ENCODE assay signal across 8 mouse cellular contexts in the genomic region with DNA sequence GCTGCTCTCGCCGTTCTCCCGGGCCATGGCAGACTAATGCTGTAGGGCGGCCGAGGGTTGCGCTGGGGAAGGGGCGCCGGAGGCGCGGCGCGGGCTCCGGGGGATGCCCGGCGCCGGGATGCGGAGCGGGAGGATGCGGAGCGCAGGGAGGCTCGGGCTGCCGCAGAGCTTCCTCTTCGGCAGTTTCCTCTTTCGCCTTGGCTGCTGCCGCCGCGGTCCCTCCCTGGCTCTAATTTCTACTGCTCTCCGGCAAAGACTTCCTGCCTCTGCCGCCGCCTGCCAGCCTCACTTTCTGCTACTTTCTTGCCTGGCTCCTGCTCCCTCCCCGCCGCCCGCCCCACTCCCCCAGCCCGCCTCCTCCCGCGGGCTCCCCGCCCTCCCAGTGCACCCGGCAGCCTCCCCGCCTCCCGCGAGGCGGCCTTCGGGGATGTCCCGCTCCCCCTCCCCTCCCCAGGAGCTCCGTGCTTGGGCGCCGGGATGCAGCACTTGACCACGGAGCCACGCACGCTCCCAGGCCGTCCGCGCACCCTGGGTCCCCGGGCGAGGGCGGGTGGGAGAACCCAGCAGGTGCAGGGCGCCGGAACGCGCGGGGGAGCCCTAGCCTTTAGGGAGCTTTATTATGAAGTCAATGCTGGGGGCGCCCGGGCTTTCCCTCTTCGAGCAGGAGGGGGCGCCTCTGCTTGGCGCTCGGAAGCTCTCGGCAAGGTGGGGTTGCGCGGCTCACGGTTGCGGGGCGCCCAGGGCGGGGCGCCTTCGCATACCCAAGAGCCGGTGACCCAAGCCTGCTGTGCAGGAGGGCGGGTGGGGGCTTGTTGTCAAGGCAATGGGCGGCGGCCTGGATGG. TPM values are rescaled to one million over a fixed set of nuclear protein-coding genes. Genes with fewer than 3 reads are reported as not detected.
DNase-seq lines count a peak whose midpoint lies in the region; ATAC-seq and TF ChIP-seq lines count a peak whose summit lies in the region.

TSS of gene Camk1d (minus strand) at position 305 of the 843 bp plus-strand sequence.

- H3K27ac ChIP-seq in forebrain, embryonic 10.5 days, result peak within 1 kb of the TSS; percentile 80
- H3K27ac ChIP-seq in heart, embryonic 15.5 days, result peak within 1 kb of the TSS; percentile 49
- H3K27ac ChIP-seq in liver, embryonic 14.5 days, result no peak within 1 kb of the TSS
- peak within 1 kb of the TSS; percentile 85 for H3K27ac ChIP-seq in stomach, embryonic 15.5 days

- no peak; the same call in 1 of the 2 replicates for TF ChIP-seq POLR2A in brain, embryonic 14.5 days (IDR thresholded peaks at IDR 0.05; ENCODE audit: borderline replicate concordance, extremely low read depth, insufficient read depth, insufficient read length, poor library complexity, severe bottlenecking)

- peaks cover 30% of the 10 kb centered on the region for H3K4me1 ChIP-seq in forebrain, embryonic 10.5 days
- H3K4me1 ChIP-seq in heart, embryonic 15.5 days (replicated peaks), result peaks cover 15% of the 10 kb centered on the region
- H3K4me1 ChIP-seq in liver, embryonic 14.5 days (replicated peaks; ENCODE audit: control insufficient read depth in 2 of 2, insufficient read depth in 2 of 2, low read length in 1 of 2), result 0 out of 4 replicates have a peak, but pooled peaks cover 2 to 4% of the 10 kb centered on the region in 2 experiments
- H3K4me1 ChIP-seq in stomach, embryonic 15.5 days, result peaks cover 10% of the 10 kb centered on the region; the same call in 1 of the 2 replicates

- H3K27me3 ChIP-seq in forebrain, embryonic 10.5 days (ENCODE audit: poor library complexity, severe bottlenecking), result peaks cover 63% of the 10 kb centered on the region
- peaks cover 21% of the 10 kb centered on the region for H3K27me3 ChIP-seq in heart, embryonic 15.5 days
- H3K27me3 ChIP-seq in liver, embryonic 14.5 days (ENCODE audit: control insufficient read depth, insufficient read depth, low read length), result peaks cover 38% of the 10 kb centered on the region
- H3K27me3 ChIP-seq in stomach, embryonic 15.5 days (replicated peaks), result no peaks in the 10 kb centered on the region

- DNase-seq in CD4-positive helper T cell, adult 2 months (ENCODE audit: low read depth, low spot score), result peak; percentile 90
- peak; percentile 92 for DNase-seq in brain, embryonic 14.5 days (ENCODE audit: low read depth)
- DNase-seq in forebrain, embryonic 10.5 days (ENCODE audit: extremely low spot score, low spot score), result peak; percentile 71
- peak; percentile 65 to 78 for DNase-seq in kidney, postnatal 25 days
- DNase-seq in liver, embryonic 14.5 days (ENCODE audit: low read depth in 3 of 3, low spot score in 3 of 3), result peak; percentile 36 to 54 (median 38)
- DNase-seq in neural tube, embryonic 10.5 days (ENCODE audit: extremely low spot score, low spot score), result peak; percentile 78

- TF ChIP-seq CTCF in brain, embryonic 14.5 days (IDR thresholded peaks at IDR 0.05; ENCODE audit: borderline replicate concordance, extremely low read depth, insufficient read depth, insufficient read length), result peak; percentile 48; the same call in 1 of the 2 replicates
- peak; percentile 53 for TF ChIP-seq CTCF in liver, embryonic 14.5 days (IDR thresholded peaks at IDR 0.05; ENCODE audit: low read depth)

- WGBS in forebrain, embryonic 10.5 days, result under 1% methylated on average over 68 of the region's 80 CpGs
- WGBS in heart, embryonic 15.5 days, result under 1% methylated on average over 73 of the region's 80 CpGs
- WGBS in liver, embryonic 14.5 days (ENCODE audit: insufficient replicate concordance), result under 1% methylated on average over 76 of the region's 80 CpGs
- under 1% methylated on average over 80 of the region's 80 CpGs for WGBS in stomach, embryonic 15.5 days

- TF ChIP-seq EP300 in liver, embryonic 14.5 days (IDR thresholded peaks at IDR 0.05; ENCODE audit: low read depth), result no peak

- H3K4me3 ChIP-seq in forebrain, embryonic 10.5 days, result peak within 1 kb of the TSS; percentile 64
- H3K4me3 ChIP-seq in heart, embryonic 15.5 days, result peak within 1 kb of the TSS; percentile 74
- H3K4me3 ChIP-seq in liver, embryonic 14.5 days (ENCODE audit: insufficient read depth in 1 of 2, low read depth in 2 of 2, low read length in 2 of 2), result peak within 1 kb of the TSS; percentile 56 to 61
- H3K4me3 ChIP-seq in stomach, embryonic 15.5 days (replicated peaks), result peak within 1 kb of the TSS; percentile 73

- H3K36me3 ChIP-seq in forebrain, embryonic 10.5 days (replicated peaks), result no peaks in the 10 kb centered on the region
- no peaks in the 10 kb centered on the region for H3K36me3 ChIP-seq in heart, embryonic 15.5 days
- no peaks in the 10 kb centered on the region for H3K36me3 ChIP-seq in liver, embryonic 14.5 days (replicated peaks; ENCODE audit: control insufficient read depth, insufficient read depth, low read depth)
- no peaks in the 10 kb centered on the region for H3K36me3 ChIP-seq in stomach, embryonic 15.5 days

- peaks cover 7% of the 10 kb centered on the region for H3K9me3 ChIP-seq in forebrain, embryonic 10.5 days
- H3K9me3 ChIP-seq in heart, embryonic 15.5 days (replicated peaks), result no peaks in the 10 kb centered on the region
- H3K9me3 ChIP-seq in liver, embryonic 14.5 days (ENCODE audit: control insufficient read depth, low read length), result no peaks in the 10 kb centered on the region
- H3K9me3 ChIP-seq in stomach, embryonic 15.5 days, result no peaks in the 10 kb centered on the region

- ATAC-seq in heart, embryonic 15.5 days (replicated peaks; ENCODE audit: insufficient number of reproducible peaks, insufficient read depth, low FRiP score, low read depth), result peak; percentile 76
- peak; percentile 75 for ATAC-seq in liver, embryonic 14.5 days (ENCODE audit: insufficient read depth)
- ATAC-seq in stomach, embryonic 15.5 days (ENCODE audit: insufficient read depth, low FRiP score, low read depth), result peak; percentile 75

- H3K4me2 ChIP-seq in heart, embryonic 15.5 days, result peak within 1 kb of the TSS; percentile 100
- peak within 1 kb of the TSS; percentile 81 for H3K4me2 ChIP-seq in liver, embryonic 14.5 days (ENCODE audit: low read depth)
- peak within 1 kb of the TSS; percentile 96 for H3K4me2 ChIP-seq in stomach, embryonic 15.5 days

- peak within 1 kb of the TSS; percentile 58 for H3K9ac ChIP-seq in heart, embryonic 15.5 days
- H3K9ac ChIP-seq in liver, embryonic 14.5 days (replicated peaks), result peak within 1 kb of the TSS; percentile 18
- peak within 1 kb of the TSS; percentile 46 for H3K9ac ChIP-seq in stomach, embryonic 15.5 days

RNA-seq across cellular contexts. Expression of gene Camk1d, which starts in this region (rescaled TPM):
- 5.2 and 7.3 TPM in 2 replicates for polyA plus RNA-seq in brain, embryonic 14.5 days (2012; rRNA removed)
- polyA plus RNA-seq in forebrain, embryonic 10.5 days (2016; fragmentation: Nextera tagmentation; extraction: Ambion mirVana), result 0.62 and 0.85 TPM in 2 replicates
- polyA plus RNA-seq in heart, embryonic 15.5 days (2015; fragmentation: Nextera tagmentation; extraction: Ambion mirVana), result 2.4 and 3.0 TPM in 2 replicates
- 0.47 and 0.63 TPM in 2 replicates for polyA plus RNA-seq in liver, embryonic 14.5 days (2012; rRNA removed)
- 0.83 and 1.0 TPM in 2 replicates for polyA plus RNA-seq in liver, embryonic 14.5 days (2014; fragmentation: Nextera tagmentation; extraction: Ambion mirVana)
- 17.9 and 18.4 TPM in 2 replicates for polyA plus RNA-seq in stomach, embryonic 15.5 days (2015; fragmentation: Nextera tagmentation; extraction: Ambion mirVana)

Comparison
In these comparisons a context has a peak if more than half of its experiments do, and no peak if none do; other contexts are left out.
1. Peak in DNase-seq, H3K4me3 ChIP-seq and H3K27ac ChIP-seq in forebrain, embryonic 10.5 days; RNA of the gene not detected or under 1 TPM.
2. DNase-seq: peak in every context shown above with its lines; median percentile 92 in brain, embryonic 14.5 days; 90 in CD4-positive helper T cell, adult 2 months; 78 in neural tube, embryonic 10.5 days; 72 in kidney, postnatal 25 days; 71 in forebrain, embryonic 10.5 days; 38 in liver, embryonic 14.5 days.